Mouse (Mus musculus): ENCODE data around the gene Ccne1. TPM values are rescaled to one million over a fixed set of nuclear protein-coding genes. Genes with fewer than 3 reads are reported as not detected.
"Not testable (repeated sequence)": the region's sequence is repeated elsewhere in the genome, so short reads cannot be mapped to it uniquely, and the experiment has no call there.

Ccne1 gene
- polyA plus RNA-seq, 1 experiment from 2014 or later, result 41.2 TPM

GRCm38 (mm10) chr7:38128256-38128655, 20.9 kb upstream of the Ccne1 start:
- H3K9me3 ChIP-seq; H3K36me3 ChIP-seq; H3K27me3 ChIP-seq (replicated peaks); H3K4me3 ChIP-seq; H3K4me2 ChIP-seq (replicated peaks); H3K9ac ChIP-seq; H3K27ac ChIP-seq; ATAC-seq (ENCODE audit: low FRiP score, low read depth); H3K4me1 ChIP-seq: not testable (repeated sequence)
- 74% methylated on average over 5 of the region's 5 CpGs for WGBS

- H3K4me1 ChIP-seq, result peaks cover 10% of the 10 kb centered on the region; the same call in 1 of the 2 replicates
- no peaks in the 10 kb centered on the region for H3K9me3 ChIP-seq
- no peak overlapping the region for H3K27ac ChIP-seq
- ATAC-seq (ENCODE audit: low FRiP score, low read depth), result no peak
- 0 out of 2 replicates have a peak overlapping the region, but pooled peaks have one; percentile 17 for H3K9ac ChIP-seq
- no peaks in the 10 kb centered on the region for H3K36me3 ChIP-seq
- no peak overlapping the region for H3K4me3 ChIP-seq
- H3K27me3 ChIP-seq (replicated peaks), result no peaks in the 10 kb centered on the region
- 80% methylated on average over 12 of the region's 12 CpGs for WGBS
- no peak overlapping the region for H3K4me2 ChIP-seq (replicated peaks)
Observed at GRCm38 (mm10) chr7:38125565-38126159, 18.3 kb upstream of the Ccne1 start.

- H3K9ac ChIP-seq; H3K9me3 ChIP-seq; H3K36me3 ChIP-seq; H3K27ac ChIP-seq; H3K4me2 ChIP-seq (replicated peaks); ATAC-seq (ENCODE audit: low FRiP score, low read depth); H3K27me3 ChIP-seq (replicated peaks); H3K4me3 ChIP-seq; H3K4me1 ChIP-seq: not testable (repeated sequence)
- WGBS, result 79% methylated on average over 2 of the region's 2 CpGs
Observed at GRCm38 (mm10) chr7:38124164-38124563, 16.8 kb upstream of the Ccne1 start.

- Histone ChIP-seq H3K27ac (no peak overlapping the region), H3K9me3 (no peaks in the 10 kb centered on the region), H3K4me2 (replicated peaks) (no peak overlapping the region), H3K36me3 (no peaks in the 10 kb centered on the region), H3K27me3 (replicated peaks) (no peaks in the 10 kb centered on the region), H3K4me3 (no peak overlapping the region), H3K9ac (no peak overlapping the region), H3K4me1 (no peaks in the 10 kb centered on the region)
- WGBS, result 3% methylated on average over 1 of the region's 1 CpGs
- no peak for ATAC-seq (ENCODE audit: low FRiP score, low read depth)
Observed at GRCm38 (mm10) chr7:38118594-38118993, 11.3 kb upstream of the Ccne1 start.

- WGBS, result 91% methylated on average over 9 of the region's 9 CpGs
- Histone ChIP-seq H3K4me2 (replicated peaks) (no peak overlapping the region), H3K27me3 (replicated peaks) (no peaks in the 10 kb centered on the region), H3K36me3 (no peaks in the 10 kb centered on the region), H3K4me3 (no peak overlapping the region), H3K9ac (no peak overlapping the region), H3K9me3 (no peaks in the 10 kb centered on the region), H3K27ac (no peak overlapping the region), H3K4me1 (peaks cover 16% of the 10 kb centered on the region; the same call in 1 of the 2 replicates)
- no peak for ATAC-seq (ENCODE audit: low FRiP score, low read depth)
Observed at GRCm38 (mm10) chr7:38112451-38112850, 5.1 kb upstream of the Ccne1 start.

GRCm38 (mm10) chr7:38111996-38112395, 4.7 kb upstream of the Ccne1 start:
- Histone ChIP-seq H3K4me1 (peaks cover 16% of the 10 kb centered on the region; the same call in 1 of the 2 replicates), H3K4me2 (replicated peaks) (no peak overlapping the region), H3K4me3 (no peak overlapping the region), H3K36me3 (no peaks in the 10 kb centered on the region), H3K27me3 (replicated peaks) (no peaks in the 10 kb centered on the region), H3K27ac (no peak overlapping the region), H3K9me3 (no peaks in the 10 kb centered on the region), H3K9ac (no peak overlapping the region)
- WGBS, result 47% methylated on average over 3 of the region's 3 CpGs
- ATAC-seq (ENCODE audit: low FRiP score, low read depth), result no peak

- H3K4me3 ChIP-seq, result peak overlapping the region; percentile 83
- H3K4me1 ChIP-seq, result peaks cover 25% of the 10 kb centered on the region
- peak overlapping the region; percentile 54 for H3K9ac ChIP-seq
- H3K27me3 ChIP-seq (replicated peaks), result no peaks in the 10 kb centered on the region
- no peaks in the 10 kb centered on the region for H3K9me3 ChIP-seq
- H3K27ac ChIP-seq, result no peak overlapping the region
- H3K36me3 ChIP-seq, result no peaks in the 10 kb centered on the region
- H3K4me2 ChIP-seq (replicated peaks), result peak overlapping the region; percentile 96
- 29% methylated on average over 10 of the region's 10 CpGs for WGBS
- ATAC-seq (ENCODE audit: low FRiP score, low read depth), result no peak; the same call in 1 of the 2 replicates
Observed at GRCm38 (mm10) chr7:38108260-38108632, 912 bp upstream of the Ccne1 start.

GRCm38 (mm10) chr7:38106711-38107311, 523 bp downstream of the Ccne1 start:
- ATAC-seq (ENCODE audit: low FRiP score, low read depth), result peak; percentile 68
- Histone ChIP-seq H3K9ac (peak overlapping the region; percentile 78), H3K36me3 (peaks cover 7% of the 10 kb centered on the region), H3K9me3 (no peaks in the 10 kb centered on the region), H3K4me3 (peak overlapping the region; percentile 83), H3K27me3 (replicated peaks) (no peaks in the 10 kb centered on the region), H3K27ac (no peak overlapping the region; the same call in 1 of the 2 replicates), H3K4me1 (peaks cover 19% of the 10 kb centered on the region), H3K4me2 (replicated peaks) (peak overlapping the region; percentile 96)
- under 1% methylated on average over 47 of the region's 47 CpGs for WGBS

GRCm38 (mm10) chr7:38105379-38105778, 2.0 kb downstream of the Ccne1 start:
- Histone ChIP-seq H3K4me3 (no peak overlapping the region), H3K27ac (no peak overlapping the region), H3K4me2 (replicated peaks) (peak overlapping the region; percentile 96), H3K9me3 (no peaks in the 10 kb centered on the region), H3K9ac (no peak overlapping the region), H3K4me1 (peaks cover 19% of the 10 kb centered on the region), H3K36me3 (peaks cover 21% of the 10 kb centered on the region), H3K27me3 (replicated peaks) (no peaks in the 10 kb centered on the region)
- 83% methylated on average over 3 of the region's 3 CpGs for WGBS
- ATAC-seq (ENCODE audit: low FRiP score, low read depth), result no peak

- Histone ChIP-seq H3K27ac (no peak overlapping the region), H3K36me3 (peaks cover 27% of the 10 kb centered on the region), H3K27me3 (replicated peaks) (no peaks in the 10 kb centered on the region), H3K9me3 (no peaks in the 10 kb centered on the region), H3K4me2 (replicated peaks) (no peak overlapping the region), H3K4me3 (no peak overlapping the region), H3K9ac (no peak overlapping the region), H3K4me1 (peaks cover 19% of the 10 kb centered on the region)
- ATAC-seq (ENCODE audit: low FRiP score, low read depth), result no peak
- WGBS, result 72% methylated on average over 5 of the region's 5 CpGs
Observed at GRCm38 (mm10) chr7:38104097-38104496, 3.2 kb downstream of the Ccne1 start.

- Histone ChIP-seq H3K36me3 (peaks cover 18% of the 10 kb centered on the region), H3K27ac (no peak overlapping the region), H3K9me3 (no peaks in the 10 kb centered on the region), H3K9ac (no peak overlapping the region), H3K4me1 (no peaks in the 10 kb centered on the region), H3K27me3 (replicated peaks) (no peaks in the 10 kb centered on the region), H3K4me2 (replicated peaks) (no peak overlapping the region), H3K4me3 (no peak overlapping the region)
- WGBS, result 82% methylated on average over 6 of the region's 6 CpGs
- ATAC-seq (ENCODE audit: low FRiP score, low read depth), result no peak
Observed at GRCm38 (mm10) chr7:38094353-38094752, 13.0 kb downstream of the Ccne1 start.

GRCm38 (mm10) chr7:38093101-38093500, 14.2 kb downstream of the Ccne1 start:
- no peaks in the 10 kb centered on the region for H3K27me3 ChIP-seq (replicated peaks)
- H3K4me2 ChIP-seq (replicated peaks), result no peak overlapping the region
- no peaks in the 10 kb centered on the region for H3K4me1 ChIP-seq
- no peak for ATAC-seq (ENCODE audit: low FRiP score, low read depth)
- no peaks in the 10 kb centered on the region for H3K9me3 ChIP-seq
- no peak overlapping the region for H3K4me3 ChIP-seq
- no peak overlapping the region for H3K9ac ChIP-seq
- 49% methylated on average over 2 of the region's 2 CpGs for WGBS
- H3K27ac ChIP-seq, result no peak overlapping the region
- H3K36me3 ChIP-seq, result peaks cover 6% of the 10 kb centered on the region
